Mouse (Mus musculus): ENCODE data around the gene Ermap. TPM values are rescaled to one million over a fixed set of nuclear protein-coding genes. Genes with fewer than 3 reads are reported as not detected.

The Ermap gene
- total RNA-seq (2023) = under 1 TPM; 0.26 to 0.47 TPM

GRCm38 (mm10) chr4:119189864-119190263 lies at the start of gene Ermap:
Ermap (minus strand) TSS chr4:119190011.

GRCm38 (mm10) chr4:119232410-119233255 lies 42.8 kb upstream of the Ermap start, which contains the start of the genes AU022252 and P3h1:
AU022252 (minus strand) TSS chr4:119232712.
P3h1 (plus strand) TSS chr4:119232915.

GRCm38 (mm10) chr4:119218169-119218568 lies 28.4 kb upstream of the Ermap start, which contains the start of gene Tmem269:
Tmem269 (minus strand) TSS chr4:119218217.

GRCm38 (mm10) chr4:119194909-119195581 lies 5.2 kb upstream of the Ermap start, which contains the start of gene Svbp:
Svbp (plus strand) TSS chr4:119195306.

GRCm38 (mm10) chr4:119173851-119174453 lies 15.9 kb downstream of the Ermap start, which contains the start of gene Zfp691:
Zfp691 (minus strand) TSS chr4:119174195.

Other genes with a start within 250 kb of the Ermap start
- gene Lao1, start 228.4 kb downstream of the Ermap start, total RNA-seq (2023) = not detected
- 10 to 100 TPM; 47.8 to 50.0 TPM for gene Slc2a1, start 81.3 kb downstream of the Ermap start, total RNA-seq (2023)
- gene Zfp691, start 15.8 kb downstream of the Ermap start, total RNA-seq (2023) = 1 to 10 TPM; 7.6 to 9.6 TPM
- gene Svbp, start 5.3 kb upstream of the Ermap start, total RNA-seq (2023) = 10 to 100 TPM; 23.0 to 23.4 TPM
- under 1 TPM in 1 of 2 experiments, not detected in 1; 0.52 TPM for gene Tmem269, start 28.2 kb upstream of the Ermap start, total RNA-seq (2023)
- 10 to 100 TPM; 10.3 to 21.8 TPM for gene AU022252, start 42.7 kb upstream of the Ermap start, total RNA-seq (2023)
- gene P3h1, start 42.9 kb upstream of the Ermap start, total RNA-seq (2023) = 1 to 10 TPM; 6.0 TPM
- not detected for gene Cldn19, start 65.4 kb upstream of the Ermap start, total RNA-seq (2023)
- gene Ybx1, start 104.6 kb upstream of the Ermap start, total RNA-seq (2023) = 100 to 1,000 TPM; 400 to 420 TPM
- gene Ppih, start 130.5 kb upstream of the Ermap start, total RNA-seq (2023) = 10 to 100 TPM; 29.5 to 37.9 TPM
- gene Ccdc30, start 225.5 kb upstream of the Ermap start, total RNA-seq (2023) = under 1 TPM in 1 of 2 experiments, not detected in 1; 0.30 TPM
- 10 to 100 TPM; 12.9 to 16.5 TPM for gene Ppcs, start 232.4 kb upstream of the Ermap start, total RNA-seq (2023)
- gene Zmynd12, start 232.8 kb upstream of the Ermap start, total RNA-seq (2023) = not detected

Measured in B cell, adult 67 days (primary cell).